Mouse (Mus musculus): Measurements from ENCODE around the gene Pan3. TPM values are rescaled to one million over a fixed set of nuclear protein-coding genes. Genes with fewer than 3 reads are reported as not detected.

The Pan3 gene
- 67.5 and 68.1 TPM in 2 replicates for polyA plus RNA-seq (2015; fragmentation: Nextera tagmentation; extraction: Ambion mirVana)

DNA sequence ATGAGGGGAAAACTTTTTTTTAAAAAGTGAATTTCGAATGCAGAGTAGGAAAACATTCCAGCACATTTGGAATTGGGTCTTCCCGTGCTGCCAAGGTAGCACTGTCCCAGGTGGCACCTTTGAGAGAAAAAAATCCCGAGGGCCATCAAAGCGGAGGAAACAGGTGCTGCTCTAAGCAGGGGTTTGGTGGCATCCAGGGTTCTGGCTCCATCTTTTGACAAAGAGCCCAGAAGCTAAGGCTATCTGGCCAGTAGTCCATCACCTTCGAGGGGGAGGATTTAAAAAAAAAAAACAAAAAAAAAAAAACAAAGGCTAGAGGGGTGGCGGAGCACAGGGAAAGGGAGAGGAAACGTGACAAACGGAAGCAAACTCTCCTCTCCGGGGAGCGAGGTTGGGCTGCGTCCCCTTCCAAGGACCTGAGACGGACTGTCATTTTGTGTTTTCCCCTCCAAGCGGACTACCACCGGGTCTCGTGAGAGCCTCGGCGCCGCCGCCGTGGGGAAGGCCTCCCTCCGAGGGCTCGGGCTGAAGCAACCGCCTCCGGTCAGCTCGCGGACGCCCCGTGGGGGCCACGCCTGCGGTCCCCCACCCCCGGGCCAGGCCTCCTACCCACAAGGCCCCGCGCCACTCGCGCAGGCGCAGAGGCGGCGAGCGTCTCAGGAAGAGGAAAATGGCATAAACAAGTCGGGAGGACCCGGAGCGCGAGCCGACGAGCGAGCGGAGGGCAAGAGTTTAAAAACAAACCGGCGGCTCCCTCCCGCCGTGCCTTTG, at the start of gene Pan3:
Gene Pan3, plus strand, starts transcription at position 627 of the 771 bp plus-strand sequence.
- Histone ChIP-seq H3K4me3 (peak within 1 kb of the TSS; percentile 84), H3K27me3 (no peaks in the 10 kb centered on the region), H3K9ac (peak within 1 kb of the TSS; percentile 93), H3K9me3 (replicated peaks) (no peaks in the 10 kb centered on the region), H3K4me2 (peak within 1 kb of the TSS; percentile 81), H3K4me1 (peaks cover 30% of the 10 kb centered on the region), H3K36me3 (ENCODE audit: poor library complexity, severe bottlenecking) (no peaks in the 10 kb centered on the region), H3K27ac (peak within 1 kb of the TSS; percentile 98)
- WGBS, result under 1% methylated on average over 51 of the region's 51 CpGs
- ATAC-seq, result peak; percentile 90

DNA sequence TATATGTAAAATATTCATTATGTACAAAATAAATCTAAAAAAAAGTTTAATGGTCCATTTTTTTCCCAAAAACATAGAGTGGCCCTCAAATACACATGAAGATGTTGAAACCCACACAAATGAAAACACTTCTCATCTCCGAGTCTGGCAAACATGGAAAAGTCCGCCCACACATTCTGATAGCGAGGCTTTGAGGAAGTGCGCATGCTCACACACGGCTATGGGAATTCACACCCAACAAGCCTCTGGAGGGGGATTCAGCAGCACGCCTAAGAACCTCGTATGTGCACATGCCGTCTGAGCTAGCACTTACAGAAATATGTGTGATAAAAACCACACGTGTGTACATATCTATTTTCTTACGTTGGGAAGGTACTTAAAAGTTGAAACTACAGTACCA, 48.6 kb upstream of the Pan3 start:
- Histone ChIP-seq H3K9ac (no peak overlapping the region), H3K27ac (no peak overlapping the region), H3K4me3 (no peak overlapping the region), H3K36me3 (ENCODE audit: poor library complexity, severe bottlenecking) (no peaks in the 10 kb centered on the region), H3K4me1 (no peaks in the 10 kb centered on the region), H3K4me2 (no peak overlapping the region), H3K9me3 (replicated peaks) (no peaks in the 10 kb centered on the region), H3K27me3 (no peaks in the 10 kb centered on the region)
- no peak for ATAC-seq
- WGBS, result 90% methylated on average over 10 of the region's 10 CpGs

DNA sequence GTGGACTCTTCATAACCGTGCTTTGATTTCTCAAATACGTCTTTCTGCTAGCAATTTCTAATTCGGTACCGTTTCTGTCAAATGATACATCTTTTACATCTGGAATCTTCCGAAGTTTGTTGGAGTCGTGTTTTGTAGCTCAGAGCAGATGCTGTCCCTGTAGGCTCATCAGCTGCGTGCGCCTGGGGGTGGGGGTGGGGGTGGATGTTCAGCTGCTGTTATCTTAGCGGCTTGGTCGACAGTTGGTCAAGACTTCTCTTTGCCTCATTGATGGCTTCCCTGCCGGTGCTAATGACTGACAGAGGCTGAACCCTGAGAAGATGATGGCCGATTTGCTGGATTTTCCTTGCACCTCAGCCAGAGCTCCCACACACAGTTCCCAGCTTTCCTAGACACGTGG, 43.1 kb upstream of the Pan3 start:
- Histone ChIP-seq H3K27ac (no peak overlapping the region), H3K4me3 (no peak overlapping the region), H3K9me3 (replicated peaks) (no peaks in the 10 kb centered on the region), H3K27me3 (no peaks in the 10 kb centered on the region), H3K4me1 (no peaks in the 10 kb centered on the region), H3K9ac (no peak overlapping the region), H3K36me3 (ENCODE audit: poor library complexity, severe bottlenecking) (no peaks in the 10 kb centered on the region), H3K4me2 (no peak overlapping the region)
- WGBS, result 83% methylated on average over 13 of the region's 13 CpGs
- no peak for ATAC-seq

DNA sequence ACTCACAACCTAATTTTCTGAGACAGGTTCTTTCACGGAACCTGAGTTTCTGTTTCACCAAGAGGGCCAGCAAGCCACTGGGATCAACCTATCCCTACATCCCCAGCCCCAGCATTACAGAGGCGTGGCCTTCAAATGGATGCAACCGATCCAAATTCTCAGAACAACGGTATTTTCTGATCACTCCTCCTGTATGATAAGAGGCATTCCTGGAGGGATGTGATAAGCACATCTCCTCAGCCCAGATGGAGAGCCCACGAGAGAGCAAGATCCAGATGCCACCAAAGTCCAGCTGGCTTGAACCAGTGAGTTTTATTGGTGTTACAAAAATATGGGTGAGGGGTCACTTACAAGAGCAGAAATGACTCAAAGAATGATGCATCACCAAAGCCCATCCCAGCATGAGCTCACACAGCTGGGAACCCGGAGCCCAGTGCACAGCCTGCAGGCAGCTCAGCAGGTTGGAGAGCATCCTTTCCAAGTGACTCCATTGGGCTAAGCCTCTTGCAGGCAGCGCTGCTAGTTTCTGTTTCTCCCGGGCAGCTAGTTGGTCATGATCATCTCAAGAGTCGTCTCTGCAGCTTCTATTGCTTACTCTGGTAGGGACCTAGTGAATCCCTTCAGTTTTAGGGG, 41.5 kb upstream of the Pan3 start:
- ATAC-seq, result no peak
- no peaks in the 10 kb centered on the region for H3K9me3 ChIP-seq (replicated peaks)
- H3K9ac ChIP-seq, result no peak overlapping the region
- 81% methylated on average over 9 of the region's 9 CpGs for WGBS
- H3K4me1 ChIP-seq, result no peaks in the 10 kb centered on the region
- H3K4me2 ChIP-seq, result no peak overlapping the region
- no peak overlapping the region for H3K27ac ChIP-seq
- H3K36me3 ChIP-seq (ENCODE audit: poor library complexity, severe bottlenecking), result no peaks in the 10 kb centered on the region
- H3K27me3 ChIP-seq, result no peaks in the 10 kb centered on the region
- no peak overlapping the region for H3K4me3 ChIP-seq

DNA sequence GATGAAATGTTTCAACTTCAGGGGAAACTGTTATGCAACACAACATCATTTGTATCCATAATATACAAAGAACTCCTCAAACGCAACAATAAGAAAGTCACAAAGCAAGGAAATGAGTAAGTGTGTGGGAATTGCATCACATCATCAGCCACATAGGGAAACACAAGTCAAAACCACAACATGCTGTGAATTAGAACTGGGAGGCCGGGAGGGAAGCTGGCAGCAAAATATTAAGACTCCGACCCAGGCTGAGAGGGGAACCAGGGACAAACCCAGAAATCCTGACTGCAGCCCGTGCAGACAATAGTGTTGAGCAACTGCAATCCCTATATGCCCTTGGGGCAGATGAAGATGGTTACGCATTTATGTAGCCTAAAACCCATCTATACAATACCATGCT, 40.9 kb upstream of the Pan3 start:
- Histone ChIP-seq H3K27me3 (no peaks in the 10 kb centered on the region), H3K4me1 (no peaks in the 10 kb centered on the region), H3K4me3 (no peak overlapping the region), H3K9me3 (replicated peaks) (no peaks in the 10 kb centered on the region), H3K4me2 (no peak overlapping the region), H3K36me3 (ENCODE audit: poor library complexity, severe bottlenecking) (no peaks in the 10 kb centered on the region), H3K9ac (no peak overlapping the region), H3K27ac (no peak overlapping the region)
- 85% methylated on average over 5 of the region's 5 CpGs for WGBS
- no peak for ATAC-seq

DNA sequence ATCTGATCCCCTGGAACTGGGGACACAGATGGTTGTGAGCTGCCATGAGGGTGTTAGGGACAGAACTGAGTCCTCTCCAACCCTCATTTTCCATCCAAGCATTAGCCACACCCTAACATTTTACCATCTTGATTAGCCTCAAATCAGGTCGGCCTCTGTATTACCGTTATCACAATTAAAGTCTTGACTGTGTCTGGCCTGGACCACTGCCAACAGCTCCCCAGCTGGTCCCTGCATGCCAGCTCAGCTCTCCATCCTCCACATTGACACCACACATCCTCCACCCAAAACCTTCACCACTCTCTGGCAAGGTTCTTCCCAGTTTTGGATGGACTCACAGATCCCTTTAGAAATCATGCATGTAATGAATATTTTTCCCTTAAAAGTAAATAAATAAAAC, 39.2 kb upstream of the Pan3 start:
- Histone ChIP-seq H3K27me3 (no peaks in the 10 kb centered on the region), H3K4me1 (no peaks in the 10 kb centered on the region), H3K4me3 (no peak overlapping the region), H3K9me3 (replicated peaks) (no peaks in the 10 kb centered on the region), H3K9ac (no peak overlapping the region), H3K4me2 (no peak overlapping the region), H3K27ac (no peak overlapping the region), H3K36me3 (ENCODE audit: poor library complexity, severe bottlenecking) (no peaks in the 10 kb centered on the region)
- 48% methylated on average over 2 of the region's 2 CpGs for WGBS
- no peak for ATAC-seq

DNA sequence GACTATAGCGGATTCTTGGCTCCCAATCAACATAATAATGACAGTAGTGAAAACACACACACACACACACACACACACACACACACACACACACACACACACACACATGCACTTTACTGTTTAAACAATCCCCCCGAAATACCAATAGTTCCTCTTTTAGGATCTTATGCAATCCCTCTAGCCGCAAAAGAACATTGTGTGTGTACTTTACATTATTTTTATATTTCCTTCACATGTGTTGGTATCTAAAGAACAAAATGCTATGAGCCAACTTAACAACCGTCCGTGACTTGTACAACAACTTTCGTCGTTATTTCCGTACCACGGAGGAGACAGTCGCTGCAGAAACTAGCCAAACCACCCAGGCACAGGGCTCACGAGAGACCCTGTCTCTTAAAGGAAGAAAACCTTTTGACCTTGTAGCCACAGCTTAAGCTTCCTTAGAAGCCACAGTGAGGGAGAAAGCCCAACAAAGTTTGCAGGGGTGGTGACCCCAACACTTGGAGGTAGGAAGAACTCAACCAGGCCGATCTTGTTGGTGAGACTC, 37.2 kb upstream of the Pan3 start:
- Histone ChIP-seq H3K27me3 (peaks cover 4% of the 10 kb centered on the region), H3K9ac (no peak overlapping the region), H3K4me3 (no peak overlapping the region), H3K9me3 (replicated peaks) (no peaks in the 10 kb centered on the region), H3K4me2 (no peak overlapping the region), H3K4me1 (no peaks in the 10 kb centered on the region), H3K36me3 (ENCODE audit: poor library complexity, severe bottlenecking) (no peaks in the 10 kb centered on the region), H3K27ac (no peak overlapping the region)
- 87% methylated on average over 12 of the region's 12 CpGs for WGBS
- ATAC-seq, result no peak

DNA sequence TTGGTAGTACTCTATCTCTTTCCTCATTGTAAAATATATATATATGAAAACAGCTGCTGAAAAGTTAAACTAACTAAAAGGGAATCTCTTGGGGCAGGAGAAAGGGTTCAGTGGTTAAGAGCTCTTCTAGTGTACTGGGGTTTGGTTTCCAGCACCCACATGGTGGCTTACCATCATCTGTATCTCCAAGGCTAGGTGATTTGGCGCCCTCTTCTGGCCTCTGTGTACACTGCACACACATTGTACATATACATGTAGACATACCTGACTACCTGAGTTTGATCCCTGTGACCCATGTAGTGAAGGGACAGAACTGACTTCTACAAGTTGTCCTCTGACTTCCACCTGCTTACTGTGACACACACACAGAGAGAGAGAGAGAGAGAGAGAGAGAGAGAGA, 34.9 kb upstream of the Pan3 start:
- Histone ChIP-seq H3K4me2 (no peak overlapping the region), H3K9ac (no peak overlapping the region), H3K27me3 (peaks cover 27% of the 10 kb centered on the region), H3K9me3 (replicated peaks) (no peaks in the 10 kb centered on the region), H3K4me1 (peaks cover 4% of the 10 kb centered on the region), H3K4me3 (no peak overlapping the region), H3K36me3 (ENCODE audit: poor library complexity, severe bottlenecking) (no peaks in the 10 kb centered on the region), H3K27ac (no peak overlapping the region)
- 26% methylated on average over 1 of the region's 1 CpGs for WGBS
- no peak for ATAC-seq

DNA sequence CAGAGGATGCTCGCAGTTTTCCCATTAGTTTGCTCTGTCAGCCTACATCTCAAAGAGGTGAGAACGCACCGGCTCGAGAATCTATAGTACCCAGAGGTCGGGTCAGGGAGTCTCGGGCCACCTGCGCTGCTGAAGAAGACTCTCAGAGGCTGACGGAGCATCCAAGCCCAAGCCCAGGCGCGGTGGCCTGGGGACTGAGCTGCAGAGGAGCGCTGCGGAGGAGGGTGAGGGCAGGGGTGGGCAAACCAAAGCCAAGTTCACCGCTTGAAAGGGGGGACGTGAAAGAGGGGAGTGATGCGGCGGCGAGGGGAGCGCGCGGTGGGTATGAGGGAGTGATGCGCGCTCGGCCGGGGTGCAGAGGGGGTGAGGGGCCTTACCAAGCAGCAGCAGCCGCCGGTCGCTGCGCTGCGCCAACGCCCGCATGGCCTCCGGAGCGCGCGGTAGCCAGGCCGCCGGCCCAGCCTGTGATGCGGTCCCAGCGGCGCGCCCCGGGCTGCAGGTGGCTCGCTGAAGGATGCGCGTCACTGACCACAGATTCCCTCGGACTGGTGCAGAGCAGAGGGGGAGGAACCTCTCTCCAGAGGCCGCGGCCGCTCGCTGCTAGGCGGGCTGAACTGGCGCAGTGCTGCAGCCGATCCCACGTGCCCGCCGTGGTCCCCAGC, 30.0 kb upstream of the Pan3 start, which contains the start of gene Flt3:
Gene Flt3, minus strand, starts transcription at position 647 of the 662 bp plus-strand sequence.
- no peaks in the 10 kb centered on the region for H3K36me3 ChIP-seq (ENCODE audit: poor library complexity, severe bottlenecking)
- peak within 1 kb of the TSS; percentile 44 for H3K4me3 ChIP-seq
- peaks cover 52% of the 10 kb centered on the region for H3K27me3 ChIP-seq
- under 1% methylated on average over 56 of the region's 56 CpGs for WGBS
- peaks cover 12% of the 10 kb centered on the region for H3K4me1 ChIP-seq
- 0 out of 2 replicates have a peak, but pooled peaks have one; percentile 48 for ATAC-seq
- H3K27ac ChIP-seq, result no peak within 1 kb of the TSS
- H3K9me3 ChIP-seq (replicated peaks), result no peaks in the 10 kb centered on the region
- peak within 1 kb of the TSS; percentile 76 for H3K4me2 ChIP-seq
- peak within 1 kb of the TSS; percentile 58 for H3K9ac ChIP-seq

DNA sequence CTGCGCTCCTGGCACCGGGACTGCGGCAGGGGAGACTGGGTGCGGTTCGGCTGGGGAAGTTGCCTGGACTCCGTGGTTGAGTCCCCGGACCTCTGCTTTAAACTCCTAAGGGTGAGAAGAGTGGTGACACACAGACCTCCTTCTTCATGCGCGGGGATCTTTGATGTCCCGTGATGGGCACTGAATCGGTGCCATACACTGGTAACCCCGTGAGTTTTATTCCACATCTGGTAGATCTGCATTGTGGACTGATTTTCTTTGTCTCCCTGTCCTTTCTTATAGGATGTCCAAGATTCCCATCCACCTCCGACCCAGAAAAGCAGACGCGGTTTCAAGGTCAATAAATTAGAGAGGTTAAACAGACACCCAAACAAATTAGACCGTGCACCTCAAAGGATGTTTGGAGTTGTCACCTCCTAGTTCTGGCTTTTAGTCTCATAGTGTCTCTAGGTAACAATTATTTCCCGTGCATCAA, 29.4 kb upstream of the Pan3 start:
- peak overlapping the region; percentile 44 for H3K4me3 ChIP-seq
- no peak overlapping the region for H3K27ac ChIP-seq
- peaks cover 52% of the 10 kb centered on the region for H3K27me3 ChIP-seq
- no peaks in the 10 kb centered on the region for H3K36me3 ChIP-seq (ENCODE audit: poor library complexity, severe bottlenecking)
- peaks cover 12% of the 10 kb centered on the region for H3K4me1 ChIP-seq
- H3K4me2 ChIP-seq, result peak overlapping the region; percentile 76
- peak overlapping the region; percentile 58 for H3K9ac ChIP-seq
- no peaks in the 10 kb centered on the region for H3K9me3 ChIP-seq (replicated peaks)
- no peak for ATAC-seq
- WGBS, result 3% methylated on average over 17 of the region's 17 CpGs

DNA sequence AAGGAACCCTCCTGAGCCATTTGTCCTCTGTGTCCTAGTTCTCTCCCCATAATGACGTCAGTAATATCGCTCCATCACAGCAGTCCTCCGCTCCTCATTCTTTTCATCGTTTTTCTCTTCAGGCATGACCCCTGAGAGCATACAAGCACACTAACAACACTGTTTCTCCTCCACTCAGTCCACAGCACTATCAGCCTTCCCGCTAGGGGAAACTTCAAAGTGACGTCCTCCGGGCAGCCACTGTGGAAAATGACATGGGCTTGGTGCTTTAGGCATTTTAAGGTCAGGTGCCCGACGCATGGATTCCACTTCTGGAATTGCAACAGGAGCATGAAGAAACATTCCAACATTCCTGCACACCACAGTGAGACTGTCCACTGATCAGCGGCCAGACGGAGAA, 28.9 kb upstream of the Pan3 start:
- H3K4me2 ChIP-seq, result peak overlapping the region; percentile 76
- peak overlapping the region; percentile 44; the same call in 1 of the 2 replicates for H3K4me3 ChIP-seq
- H3K4me1 ChIP-seq, result peaks cover 12% of the 10 kb centered on the region
- H3K9me3 ChIP-seq (replicated peaks), result no peaks in the 10 kb centered on the region
- no peak for ATAC-seq
- peaks cover 52% of the 10 kb centered on the region for H3K27me3 ChIP-seq
- H3K36me3 ChIP-seq (ENCODE audit: poor library complexity, severe bottlenecking), result no peaks in the 10 kb centered on the region
- no peak overlapping the region for H3K9ac ChIP-seq
- H3K27ac ChIP-seq, result no peak overlapping the region
- WGBS, result 27% methylated on average over 11 of the region's 11 CpGs

DNA sequence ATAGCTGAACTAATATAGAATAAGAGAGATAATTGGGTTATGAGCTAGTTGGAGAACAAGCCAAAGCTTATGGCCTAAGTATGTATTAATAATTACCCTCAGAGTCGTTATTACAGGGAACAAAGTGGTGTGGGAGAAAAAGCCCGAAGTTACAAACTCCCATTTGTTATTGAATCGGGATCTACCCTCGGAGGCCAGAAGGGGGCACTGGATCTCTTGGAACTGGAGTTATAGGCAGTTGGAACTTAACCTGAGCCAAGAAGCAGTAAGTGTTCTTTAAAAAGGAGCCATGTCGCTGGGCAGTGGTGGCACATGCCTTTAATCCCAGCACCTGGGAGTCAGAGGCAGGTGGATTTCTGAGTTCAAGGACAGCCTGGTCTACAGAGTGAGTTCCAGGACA, 27.5 kb upstream of the Pan3 start:
- peaks cover 50% of the 10 kb centered on the region for H3K27me3 ChIP-seq
- no peak for ATAC-seq
- peaks cover 12% of the 10 kb centered on the region for H3K4me1 ChIP-seq
- 24% methylated on average over 5 of the region's 5 CpGs for WGBS
- H3K4me2 ChIP-seq, result no peak overlapping the region
- H3K9me3 ChIP-seq (replicated peaks), result no peaks in the 10 kb centered on the region
- H3K27ac ChIP-seq, result no peak overlapping the region
- H3K36me3 ChIP-seq (ENCODE audit: poor library complexity, severe bottlenecking), result no peaks in the 10 kb centered on the region
- no peak overlapping the region for H3K9ac ChIP-seq
- no peak overlapping the region for H3K4me3 ChIP-seq

Measured in forebrain, embryonic 13.5 days (tissue).